Mouse (Mus musculus) heart, adult 9 months (tissue): Measurements from ENCODE around the gene Cers6.
A peak's percentile ranks its signal among the peaks of the same experiment; 100 is the strongest.

ENCODE experiments used
- DNase-seq, 2 experiments: peaks; one replicate each; pipeline ENCODE4 v3.0.0; 2022; ENCODE audit warnings: low spot score in 2 of 2

The Cers6 gene

GRCm38 (mm10) chr2:69061313-69061712, 200.1 kb downstream of the Cers6 start:
- no peak for DNase-seq

GRCm38 (mm10) chr2:69061910-69062689, 200.9 kb downstream of the Cers6 start:
- no peak for DNase-seq

- no peak for DNase-seq
These were observed 203.5 kb downstream of the Cers6 start for GRCm38 (mm10) chr2:69064759-69065158.

GRCm38 (mm10) chr2:69071440-69072235, 210.4 kb downstream of the Cers6 start:
- no peak for DNase-seq

GRCm38 (mm10) chr2:69077189-69077588, 215.9 kb downstream of the Cers6 start:
- DNase-seq, result peak; percentile 23 to 37

- DNase-seq, result no peak
These were observed 219.5 kb downstream of the Cers6 start for GRCm38 (mm10) chr2:69080760-69081159.

GRCm38 (mm10) chr2:69082499-69083197, 221.4 kb downstream of the Cers6 start:
- no peak for DNase-seq

GRCm38 (mm10) chr2:69083198-69083509, 221.9 kb downstream of the Cers6 start:
- DNase-seq, result no peak

- DNase-seq, result no peak
These were observed 223.2 kb downstream of the Cers6 start for GRCm38 (mm10) chr2:69084416-69084815.

GRCm38 (mm10) chr2:69086505-69087260, 225.4 kb downstream of the Cers6 start:
- DNase-seq, result no peak

GRCm38 (mm10) chr2:69095836-69096235, 234.6 kb downstream of the Cers6 start:
- DNase-seq, result no peak

- no peak for DNase-seq
These were observed 235.6 kb downstream of the Cers6 start for GRCm38 (mm10) chr2:69096821-69097220.

- no peak for DNase-seq
These were observed 236.3 kb downstream of the Cers6 start for GRCm38 (mm10) chr2:69097526-69097925.

GRCm38 (mm10) chr2:69098701-69099100, 237.5 kb downstream of the Cers6 start:
- DNase-seq, result no peak

- DNase-seq, result no peak
These were observed 237.9 kb downstream of the Cers6 start for GRCm38 (mm10) chr2:69099147-69099546.

GRCm38 (mm10) chr2:69100706-69101105, 239.5 kb downstream of the Cers6 start:
- peak in 1 of 2 experiments; percentile 14 for DNase-seq

GRCm38 (mm10) chr2:69103526-69103925, 242.3 kb downstream of the Cers6 start:
- DNase-seq, result no peak

- no peak for DNase-seq
These were observed 243.4 kb downstream of the Cers6 start for GRCm38 (mm10) chr2:69104511-69105145.

- no peak for DNase-seq
These were observed 248.0 kb downstream of the Cers6 start for GRCm38 (mm10) chr2:69109246-69109645.

GRCm38 (mm10) chr2:69109710-69110109, 248.5 kb downstream of the Cers6 start:
- DNase-seq, result no peak

GRCm38 (mm10) chr2:69112609-69113008, 251.4 kb downstream of the Cers6 start:
- no peak for DNase-seq
